Mouse (Mus musculus) gastrocnemius, postnatal 36 days (tissue): Measurements from ENCODE around the gene Gm49384. TPM values are rescaled to one million over a fixed set of nuclear protein-coding genes. Genes with fewer than 3 reads are reported as not detected.

Source experiments
- microRNA-seq, 2 experiments: library from miRNA; unstranded; fragments of <30 nt; microRNA quantifications; one replicate each; pipeline ENCODE4 v1.2.0; 2021
- total RNA-seq, 2 experiments: library from RNA; stranded (reverse); gene quantifications; 2 replicates each; pipeline ENCODE4 v1.2.3; 2021

The Gm49384 gene
- total RNA-seq, 2 experiments from 2014 or later = 1.5 to 1.8 TPM

Small RNA genes lying within 50 kb of the gene (microRNA-seq; reads per million reads assigned to microRNA genes)
- gene Gm47287 (0 reads per million in 2 experiments), gene Gm47295 (1.4 to 3.0 reads per million in 2 experiments)

Other genes starting within 250 kb of the Gm49384 start
- 100 to 1,000 TPM; 736 to 913 TPM for gene Rps29, start 45.1 kb downstream of the Gm49384 start, total RNA-seq
- gene Lrr1, start 35.5 kb downstream of the Gm49384 start, total RNA-seq = not detected
- gene Rpl36al, start 20.2 kb downstream of the Gm49384 start, total RNA-seq = 100 to 1,000 TPM; 256 to 308 TPM
- gene Mgat2, start 20.1 kb downstream of the Gm49384 start, total RNA-seq = 1 to 10 TPM; 6.5 to 7.7 TPM
- 1 to 10 TPM; 1.9 to 3.2 TPM for gene Gm49383, start 7.2 kb downstream of the Gm49384 start, total RNA-seq
- gene Dnaaf2, start 5.8 kb downstream of the Gm49384 start, total RNA-seq = under 1 TPM; 0.33 to 0.44 TPM
- gene Pole2, start 23.9 kb upstream of the Gm49384 start, total RNA-seq = under 1 TPM; 0.30 to 0.33 TPM
- gene Klhdc1, start 36.9 kb upstream of the Gm49384 start, total RNA-seq = 10 to 100 TPM; 17.2 to 19.6 TPM
- 100 to 1,000 TPM; 102 to 105 TPM for gene Klhdc2, start 92.4 kb upstream of the Gm49384 start, total RNA-seq
- 10 to 100 TPM; 15.9 to 21.6 TPM for gene Nemf, start 152.9 kb upstream of the Gm49384 start, total RNA-seq
- 10 to 100 TPM; 18.3 to 20.9 TPM for gene Arf6, start 167.9 kb upstream of the Gm49384 start, total RNA-seq
- gene Gm9887, start 168.2 kb upstream of the Gm49384 start, total RNA-seq = not detected